Mouse (Mus musculus) bone marrow, adult 2 months (tissue): ENCODE results near the gene Fxyd1.

Experiments
- CTCF ChIP-seq: fragments of 200-500 bp; IDR thresholded peaks from 2 replicates; pipeline ENCODE4 v1.5.1; 2011; ENCODE audit warnings: low read length, control low read depth; ENCODE audit not compliant: control insufficient read depth, insufficient read depth
- POLR2A ChIP-seq: fragments of 200-500 bp; IDR thresholded peaks from 2 replicates; pipeline ENCODE4 v1.6.1; 2011; ENCODE audit warnings: low read depth, mild to moderate bottlenecking, control low read depth, low read length, borderline replicate concordance; ENCODE audit not compliant: control insufficient read depth

DNA sequence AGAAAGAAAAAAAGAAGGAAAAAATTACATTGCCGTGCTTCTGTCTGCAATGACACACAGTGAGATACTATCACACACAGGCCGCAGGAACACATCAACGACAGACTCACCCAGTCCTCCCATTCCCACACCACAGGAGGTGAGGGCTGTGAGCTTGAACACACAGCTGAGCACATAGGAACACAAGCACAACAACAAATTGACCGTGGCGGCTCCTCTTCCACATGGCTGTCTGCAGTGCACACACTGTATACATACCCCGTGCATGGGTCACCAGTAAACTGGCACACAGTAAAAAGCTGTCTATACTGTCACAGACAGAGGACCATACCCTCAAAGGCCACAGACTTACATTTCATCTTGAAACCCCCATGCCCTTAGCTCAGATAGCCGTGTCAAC is 551 bp downstream of the Fxyd1 start:
- TF ChIP-seq CTCF (no peak), POLR2A (no peak)
